Mouse (Mus musculus): ENCODE measurements around the gene Hepacam. TPM values are rescaled to one million over a fixed set of nuclear protein-coding genes. Genes with fewer than 3 reads are reported as not detected.

Hepacam gene
- polyA plus RNA-seq, 1 experiment: 0.09 TPM

GRCm38 (mm10) chr9:37351266-37351665, 15.9 kb upstream of the Hepacam start:
- no peak for DNase-seq

GRCm38 (mm10) chr9:37354485-37354884, 12.7 kb upstream of the Hepacam start:
- WGBS: 57% methylated on average over 1 of the region's 1 CpGs
- DNase-seq: no peak
- no peak overlapping the region for H3K4me3 ChIP-seq (ENCODE audit: insufficient read depth, low read depth, low read length)
- TF ChIP-seq POLR2A (IDR thresholded peaks at IDR 0.05; ENCODE audit: low read depth, low read length): no peak
- TF ChIP-seq CTCF (conservative IDR thresholded peaks at IDR 0.05; ENCODE audit: insufficient read depth, insufficient read length, low read depth, low read length): no peak
- H3K27ac ChIP-seq (ENCODE audit: insufficient read depth, low read depth, low read length): no peak overlapping the region
- H3K4me1 ChIP-seq (ENCODE audit: control insufficient read depth, insufficient read depth, low read length): no peaks in the 10 kb centered on the region
- no peaks in the 10 kb centered on the region for H3K27me3 ChIP-seq (replicated peaks; ENCODE audit: control insufficient read depth, insufficient read depth, low read length)
- H3K36me3 ChIP-seq (ENCODE audit: control insufficient read depth, insufficient read depth, low read length): no peaks in the 10 kb centered on the region

More at GRCm38 (mm10) chr9:37351266-37351665, 15.9 kb upstream of the Hepacam start:
- no peaks in the 10 kb centered on the region for H3K27me3 ChIP-seq (replicated peaks; ENCODE audit: control insufficient read depth, insufficient read depth, low read length)
- no peak overlapping the region for H3K4me3 ChIP-seq (ENCODE audit: insufficient read depth, low read depth, low read length)
- no peaks in the 10 kb centered on the region; the same call in 1 of the 2 replicates for H3K4me1 ChIP-seq (ENCODE audit: control insufficient read depth, insufficient read depth, low read length)
- 28% methylated on average over 2 of the region's 2 CpGs for WGBS
- no peaks in the 10 kb centered on the region for H3K36me3 ChIP-seq (ENCODE audit: control insufficient read depth, insufficient read depth, low read length)
- H3K27ac ChIP-seq (ENCODE audit: insufficient read depth, low read depth, low read length): no peak overlapping the region
- TF ChIP-seq CTCF (conservative IDR thresholded peaks at IDR 0.05; ENCODE audit: insufficient read depth, insufficient read length, low read depth, low read length) (no peak), POLR2A (IDR thresholded peaks at IDR 0.05; ENCODE audit: low read depth, low read length) (no peak)

GRCm38 (mm10) chr9:37358713-37359330, 8.3 kb upstream of the Hepacam start:
- peaks cover 4% of the 10 kb centered on the region; the same call in 1 of the 2 replicates for H3K4me1 ChIP-seq (ENCODE audit: control insufficient read depth, insufficient read depth, low read length)
- H3K36me3 ChIP-seq (ENCODE audit: control insufficient read depth, insufficient read depth, low read length): no peaks in the 10 kb centered on the region
- no peak overlapping the region for H3K27ac ChIP-seq (ENCODE audit: insufficient read depth, low read depth, low read length)
- no peak overlapping the region for H3K4me3 ChIP-seq (ENCODE audit: insufficient read depth, low read depth, low read length)
- no peak for TF ChIP-seq POLR2A (IDR thresholded peaks at IDR 0.05; ENCODE audit: low read depth, low read length)
- no peak for TF ChIP-seq CTCF (conservative IDR thresholded peaks at IDR 0.05; ENCODE audit: insufficient read depth, insufficient read length, low read depth, low read length)
- WGBS: 85% methylated on average over 7 of the region's 7 CpGs
- no peaks in the 10 kb centered on the region for H3K27me3 ChIP-seq (replicated peaks; ENCODE audit: control insufficient read depth, insufficient read depth, low read length)
- DNase-seq: no peak

- peak; percentile 34 for DNase-seq
- H3K4me1 ChIP-seq (ENCODE audit: control insufficient read depth, insufficient read depth, low read length): peaks cover 4% of the 10 kb centered on the region; the same call in 1 of the 2 replicates
- no peak overlapping the region for H3K4me3 ChIP-seq (ENCODE audit: insufficient read depth, low read depth, low read length)
- no peaks in the 10 kb centered on the region for H3K27me3 ChIP-seq (replicated peaks; ENCODE audit: control insufficient read depth, insufficient read depth, low read length)
- 54% methylated on average over 6 of the region's 6 CpGs for WGBS
- TF ChIP-seq POLR2A (IDR thresholded peaks at IDR 0.05; ENCODE audit: low read depth, low read length): no peak
- no peak for TF ChIP-seq CTCF (conservative IDR thresholded peaks at IDR 0.05; ENCODE audit: insufficient read depth, insufficient read length, low read depth, low read length)
- H3K27ac ChIP-seq (ENCODE audit: insufficient read depth, low read depth, low read length): peak overlapping the region; percentile 47; the same call in 1 of the 2 replicates
- no peaks in the 10 kb centered on the region for H3K36me3 ChIP-seq (ENCODE audit: control insufficient read depth, insufficient read depth, low read length)
Measured at GRCm38 (mm10) chr9:37359331-37360220, 7.6 kb upstream of the Hepacam start.

- H3K4me3 ChIP-seq (ENCODE audit: insufficient read depth, low read depth, low read length): no peak overlapping the region
- DNase-seq: peak; percentile 71
- H3K27ac ChIP-seq (ENCODE audit: insufficient read depth, low read depth, low read length): no peak overlapping the region
- no peaks in the 10 kb centered on the region for H3K27me3 ChIP-seq (replicated peaks; ENCODE audit: control insufficient read depth, insufficient read depth, low read length)
- no peaks in the 10 kb centered on the region for H3K36me3 ChIP-seq (ENCODE audit: control insufficient read depth, insufficient read depth, low read length)
- H3K4me1 ChIP-seq (ENCODE audit: control insufficient read depth, insufficient read depth, low read length): peaks cover 4% of the 10 kb centered on the region; the same call in 1 of the 2 replicates
- TF ChIP-seq POLR2A (IDR thresholded peaks at IDR 0.05; ENCODE audit: low read depth, low read length) (no peak), CTCF (conservative IDR thresholded peaks at IDR 0.05; ENCODE audit: insufficient read depth, insufficient read length, low read depth, low read length) (no peak)
Measured at GRCm38 (mm10) chr9:37362084-37362483, 5.1 kb upstream of the Hepacam start.

- TF ChIP-seq CTCF (conservative IDR thresholded peaks at IDR 0.05; ENCODE audit: insufficient read depth, insufficient read length, low read depth, low read length): no peak
- no peak for TF ChIP-seq POLR2A (IDR thresholded peaks at IDR 0.05; ENCODE audit: low read depth, low read length)
- DNase-seq: no peak
- no peaks in the 10 kb centered on the region for H3K27me3 ChIP-seq (replicated peaks; ENCODE audit: control insufficient read depth, insufficient read depth, low read length)
- 50% methylated on average over 1 of the region's 1 CpGs for WGBS
- H3K4me3 ChIP-seq (ENCODE audit: insufficient read depth, low read depth, low read length): no peak overlapping the region
- H3K27ac ChIP-seq (ENCODE audit: insufficient read depth, low read depth, low read length): no peak overlapping the region
- peaks cover 4% of the 10 kb centered on the region; the same call in 1 of the 2 replicates for H3K4me1 ChIP-seq (ENCODE audit: control insufficient read depth, insufficient read depth, low read length)
- no peaks in the 10 kb centered on the region for H3K36me3 ChIP-seq (ENCODE audit: control insufficient read depth, insufficient read depth, low read length)
Measured at GRCm38 (mm10) chr9:37362881-37363280, 4.3 kb upstream of the Hepacam start.

GRCm38 (mm10) chr9:37363551-37363950, 3.6 kb upstream of the Hepacam start:
- DNase-seq: no peak
- WGBS: 77% methylated on average over 3 of the region's 3 CpGs
- Histone ChIP-seq H3K4me3 (ENCODE audit: insufficient read depth, low read depth, low read length) (no peak overlapping the region), H3K4me1 (ENCODE audit: control insufficient read depth, insufficient read depth, low read length) (peaks cover 4% of the 10 kb centered on the region; the same call in 1 of the 2 replicates), H3K36me3 (ENCODE audit: control insufficient read depth, insufficient read depth, low read length) (no peaks in the 10 kb centered on the region), H3K27me3 (replicated peaks; ENCODE audit: control insufficient read depth, insufficient read depth, low read length) (no peaks in the 10 kb centered on the region), H3K27ac (ENCODE audit: insufficient read depth, low read depth, low read length) (peak overlapping the region; percentile 50; the same call in 1 of the 2 replicates)
- TF ChIP-seq POLR2A (IDR thresholded peaks at IDR 0.05; ENCODE audit: low read depth, low read length): no peak
- TF ChIP-seq CTCF (conservative IDR thresholded peaks at IDR 0.05; ENCODE audit: insufficient read depth, insufficient read length, low read depth, low read length): no peak
